Mouse (Mus musculus) heart, embryonic 11.5 days (tissue): ENCODE measurements at regions not wholly inside any gene's neighbourhood (a gene's known extent, or its start where the extent isn't known, plus 50 kb on each side); places are given as distances from the start of the nearest gene placed in this dataset.

Source experiments
- ATAC-seq: fragments of 200-750 bp; cut with Nextera tagmentation; replicated peaks from 2 replicates; pipeline ENCODE4 v1.8.0; 2017; ENCODE audit warnings: moderate library complexity; ENCODE audit not compliant: insufficient number of reproducible peaks, low FRiP score, low TSS enrichment
- H3K27ac ChIP-seq: fragments of 300-500 bp; sonication (generic); 2 replicates; pipeline ENCODE4 v1.5.1; 2014; ENCODE audit warnings: mild to moderate bottlenecking, low read depth, low read length
- H3K27me3 ChIP-seq: fragments of 300-500 bp; sonication (generic); 2 replicates; pipeline ENCODE4 v1.6.1; 2014; ENCODE audit warnings: mild to moderate bottlenecking, low read length, mixed read lengths; ENCODE audit not compliant: control insufficient read depth, insufficient read depth
- H3K36me3 ChIP-seq: fragments of 300-500 bp; sonication (generic); 2 replicates; pipeline ENCODE4 v1.6.1; 2014; ENCODE audit warnings: mild to moderate bottlenecking, low read length, moderate library complexity, mixed read lengths; ENCODE audit not compliant: control insufficient read depth, insufficient read depth
- H3K4me1 ChIP-seq: fragments of 300-500 bp; sonication (generic); 2 replicates; pipeline ENCODE4 v1.6.1; 2014; ENCODE audit warnings: low read length; ENCODE audit not compliant: control insufficient read depth, insufficient read depth
- H3K4me2 ChIP-seq: fragments of 300-500 bp; sonication (generic); 2 replicates; pipeline ENCODE4 v1.6.1; 2014; ENCODE audit warnings: mild to moderate bottlenecking, moderate library complexity
- H3K4me3 ChIP-seq: fragments of 300-500 bp; sonication (generic); 2 replicates; pipeline ENCODE4 v1.5.1; 2014; ENCODE audit warnings: low read depth, low read length
- H3K9ac ChIP-seq: fragments of 300-500 bp; sonication (generic); 2 replicates; pipeline ENCODE4 v1.6.1; 2014; ENCODE audit warnings: mild to moderate bottlenecking, low read depth, low read length, moderate library complexity
- H3K9me3 ChIP-seq: fragments of 300-500 bp; sonication (generic); replicated peaks from 2 replicates; pipeline ENCODE4 v1.6.1; 2016; ENCODE audit warnings: low read length; ENCODE audit not compliant: control insufficient read depth
- WGBS: fragments of 180-500 bp; shearing (Covaris S2); extraction: QIAGEN DNeasy Blood & Tissue Kit; methylation state at CpG from one replicate; pipeline ENCODE4 v1.1.7; 2014; ENCODE audit not compliant: insufficient replicate concordance; 5-methylcytosine and 5-hydroxymethylcytosine counted together

GRCm38 (mm10) chr3:52685434-52686181 lies 331.4 kb downstream of the Cog6 start:
- ATAC-seq: no peak
- H3K9me3 ChIP-seq: no peaks in the 10 kb centered on the region
- H3K27me3 ChIP-seq: no peaks in the 10 kb centered on the region
- 57% methylated on average over 9 of the region's 9 CpGs for WGBS
- no peak overlapping the region for H3K4me2 ChIP-seq
- H3K4me1 ChIP-seq: no peaks in the 10 kb centered on the region
- H3K27ac ChIP-seq: no peak overlapping the region
- H3K4me3 ChIP-seq: no peak overlapping the region
- no peaks in the 10 kb centered on the region for H3K36me3 ChIP-seq
- H3K9ac ChIP-seq: no peak overlapping the region

GRCm38 (mm10) chr3:52680824-52681388 lies 336.1 kb downstream of the Cog6 start:
- no peak for ATAC-seq
- Histone ChIP-seq H3K9ac (no peak overlapping the region), H3K4me1 (no peaks in the 10 kb centered on the region), H3K4me3 (no peak overlapping the region), H3K9me3 (no peaks in the 10 kb centered on the region), H3K27ac (no peak overlapping the region), H3K36me3 (no peaks in the 10 kb centered on the region), H3K4me2 (no peak overlapping the region), H3K27me3 (no peaks in the 10 kb centered on the region)
- WGBS: 72% methylated on average over 3 of the region's 3 CpGs

GRCm38 (mm10) chr3:52676886-52677670 lies 340.0 kb downstream of the Cog6 start:
- no peaks in the 10 kb centered on the region for H3K4me1 ChIP-seq
- H3K9ac ChIP-seq: no peak overlapping the region
- ATAC-seq: no peak
- no peak overlapping the region for H3K27ac ChIP-seq
- no peaks in the 10 kb centered on the region for H3K27me3 ChIP-seq
- no peak overlapping the region for H3K4me3 ChIP-seq
- 83% methylated on average over 14 of the region's 14 CpGs for WGBS
- no peaks in the 10 kb centered on the region for H3K9me3 ChIP-seq
- H3K36me3 ChIP-seq: no peaks in the 10 kb centered on the region
- no peak overlapping the region for H3K4me2 ChIP-seq

DNA sequence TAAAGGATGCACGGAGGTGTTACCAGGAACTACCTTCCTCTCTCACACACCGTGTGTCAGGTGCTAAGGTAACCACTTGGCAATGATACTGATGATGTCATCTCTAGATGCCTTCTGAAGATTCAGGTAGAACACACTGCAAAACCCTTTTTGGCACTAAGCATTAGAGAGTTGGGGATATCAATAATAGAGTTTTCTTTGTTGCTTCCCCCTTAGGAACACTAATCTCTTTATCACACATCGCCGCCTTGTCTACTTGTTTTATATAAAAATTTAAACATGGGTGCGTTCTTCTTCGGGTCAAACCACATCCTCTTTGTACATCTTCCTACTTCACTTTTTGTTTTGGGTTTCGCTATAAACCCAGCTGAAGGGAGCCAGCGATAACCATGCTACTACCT lies 346.4 kb downstream of the Cog6 start:
- Histone ChIP-seq H3K36me3 (no peaks in the 10 kb centered on the region), H3K4me1 (no peaks in the 10 kb centered on the region), H3K9me3 (no peaks in the 10 kb centered on the region), H3K27ac (no peak overlapping the region), H3K4me2 (no peak overlapping the region), H3K4me3 (no peak overlapping the region), H3K27me3 (no peaks in the 10 kb centered on the region), H3K9ac (no peak overlapping the region)
- ATAC-seq: no peak
- WGBS: 88% methylated on average over 8 of the region's 8 CpGs

DNA sequence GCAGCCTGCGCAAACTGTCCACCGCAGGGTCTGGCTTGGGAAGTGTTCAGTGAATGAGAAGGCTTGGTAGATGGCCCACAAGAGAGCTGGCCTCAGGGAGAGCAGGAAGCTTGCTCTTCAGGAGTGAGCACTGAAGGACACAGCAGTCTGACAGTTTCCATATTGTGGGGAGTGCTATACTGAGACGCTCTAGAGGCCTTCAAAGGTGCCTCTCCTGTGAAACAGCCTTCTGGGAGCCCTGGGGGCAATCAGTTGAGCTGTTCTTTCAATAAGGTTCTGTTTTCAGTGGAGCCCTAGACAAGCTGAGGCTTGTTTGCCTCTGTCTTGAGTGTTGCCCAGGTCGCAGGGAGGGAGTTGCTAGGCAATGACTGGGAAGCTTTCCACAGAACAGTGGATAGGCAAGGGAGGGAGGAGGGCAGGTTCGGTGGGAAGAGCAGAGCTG lies 353.9 kb downstream of the Cog6 start:
- no peaks in the 10 kb centered on the region for H3K36me3 ChIP-seq
- no peaks in the 10 kb centered on the region for H3K27me3 ChIP-seq
- no peak overlapping the region for H3K9ac ChIP-seq
- ATAC-seq: no peak
- H3K27ac ChIP-seq: no peak overlapping the region
- H3K4me3 ChIP-seq: no peak overlapping the region
- 55% methylated on average over 5 of the region's 5 CpGs for WGBS
- no peak overlapping the region for H3K4me2 ChIP-seq
- no peaks in the 10 kb centered on the region for H3K9me3 ChIP-seq
- H3K4me1 ChIP-seq: 0 out of 2 replicates have a peak, but pooled peaks cover 2% of the 10 kb centered on the region

- 80% methylated on average over 15 of the region's 15 CpGs for WGBS
- Histone ChIP-seq H3K4me3 (no peak overlapping the region), H3K27me3 (no peaks in the 10 kb centered on the region), H3K9me3 (no peaks in the 10 kb centered on the region), H3K27ac (no peak overlapping the region), H3K36me3 (no peaks in the 10 kb centered on the region), H3K9ac (no peak overlapping the region), H3K4me1 (0 out of 2 replicates have a peak, but pooled peaks cover 5% of the 10 kb centered on the region), H3K4me2 (no peak overlapping the region)
- ATAC-seq: no peak
These were observed 354.7 kb downstream of the Cog6 start for GRCm38 (mm10) chr3:52662164-52662908.

GRCm38 (mm10) chr3:52653006-52653405 lies 364.0 kb downstream of the Cog6 start:
- H3K4me2 ChIP-seq: no peak overlapping the region
- WGBS: 15% methylated on average over 5 of the region's 5 CpGs
- H3K4me1 ChIP-seq: 0 out of 2 replicates have a peak, but pooled peaks cover 2% of the 10 kb centered on the region
- no peak overlapping the region for H3K4me3 ChIP-seq
- H3K27ac ChIP-seq: no peak overlapping the region
- H3K36me3 ChIP-seq: no peaks in the 10 kb centered on the region
- H3K9me3 ChIP-seq: no peaks in the 10 kb centered on the region; the same call in 1 of the 2 replicates
- 0 out of 2 replicates have a peak, but pooled peaks cover 3% of the 10 kb centered on the region for H3K27me3 ChIP-seq
- no peak overlapping the region for H3K9ac ChIP-seq
- no peak for ATAC-seq

DNA sequence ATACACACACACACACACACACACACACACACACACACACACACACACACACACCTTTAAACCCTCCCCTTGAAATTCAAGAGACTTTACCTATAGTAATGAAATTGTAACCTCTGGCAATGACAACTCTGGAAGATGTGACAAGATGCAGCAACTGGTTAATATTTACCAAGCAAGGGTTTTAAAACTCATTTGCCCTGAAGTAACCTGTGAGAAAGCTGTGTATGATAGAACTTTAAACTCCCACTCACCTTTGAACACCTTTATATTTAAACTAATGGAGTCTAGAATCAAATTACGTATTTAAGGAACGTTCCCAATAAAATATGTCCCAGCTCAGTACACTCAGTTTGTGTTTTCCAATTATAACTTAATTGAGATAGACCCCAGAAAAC lies 364.6 kb downstream of the Cog6 start:
- H3K4me1 ChIP-seq: no peaks in the 10 kb centered on the region
- no peak overlapping the region for H3K27ac ChIP-seq
- 85% methylated on average over 2 of the region's 2 CpGs for WGBS
- no peak for ATAC-seq
- no peaks in the 10 kb centered on the region; the same call in 1 of the 2 replicates for H3K9me3 ChIP-seq
- H3K4me3 ChIP-seq: no peak overlapping the region
- no peaks in the 10 kb centered on the region for H3K36me3 ChIP-seq
- no peak overlapping the region for H3K4me2 ChIP-seq
- H3K9ac ChIP-seq: no peak overlapping the region
- H3K27me3 ChIP-seq: 0 out of 2 replicates have a peak, but pooled peaks cover 3% of the 10 kb centered on the region
